Mouse (Mus musculus) right cerebral cortex, postnatal 10 days (tissue): ENCODE measurements at regions not wholly inside any gene's neighbourhood (a gene's known extent, or its start where the extent isn't known, plus 50 kb on each side); places are given as distances from the start of the nearest gene placed in this dataset.

Experiments used
- DNase-seq, 2 experiments: peaks; one replicate each; pipeline ENCODE4 v3.0.0; 2021; ENCODE audit warnings: low spot score in 2 of 2

DNA sequence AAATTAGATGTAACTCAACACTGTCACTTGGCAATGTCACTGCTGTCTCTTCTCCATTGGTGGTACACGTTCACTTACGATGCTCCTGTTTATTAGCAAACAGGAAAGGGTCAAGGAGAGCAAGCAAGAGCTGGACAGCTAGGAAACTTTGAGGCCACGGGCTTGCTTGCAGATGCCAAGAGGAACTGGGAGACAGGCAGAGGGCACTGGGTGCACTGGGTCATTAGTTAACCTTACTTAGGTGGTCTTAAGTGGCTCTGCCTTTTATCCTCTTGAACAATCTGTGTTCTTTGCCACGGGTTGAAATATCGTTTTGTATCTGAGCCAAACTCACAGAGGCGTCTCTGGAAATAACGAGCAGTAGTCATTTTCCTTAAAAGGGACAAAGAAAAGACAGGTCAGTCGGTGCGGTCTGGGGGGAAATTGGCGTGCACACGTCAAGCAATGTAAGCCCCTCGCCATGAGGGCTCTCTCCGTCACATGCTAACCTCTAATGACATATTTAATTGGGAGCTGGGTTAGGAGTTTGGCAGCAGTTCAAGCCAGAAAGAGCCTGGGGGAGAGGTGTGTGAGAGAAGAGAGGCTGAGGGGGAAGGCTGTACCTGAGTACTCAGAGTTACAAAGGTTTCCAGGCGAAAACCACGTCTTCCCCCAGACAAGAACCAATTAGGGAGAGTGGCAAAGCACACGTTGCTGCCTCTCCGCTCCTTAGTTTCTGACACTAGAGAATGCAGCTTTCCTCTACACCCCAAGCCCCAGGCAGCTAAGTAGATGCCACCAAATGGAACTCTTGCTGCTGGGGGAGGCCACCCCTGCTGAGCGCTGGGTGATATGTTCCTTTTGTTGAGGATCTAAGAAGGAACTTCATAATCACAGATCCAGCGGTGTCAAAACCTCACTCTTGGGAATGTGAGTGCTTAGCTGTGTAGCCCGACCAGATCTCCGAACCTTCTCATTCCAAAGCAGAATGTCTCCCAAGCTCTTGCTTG lies 140.0 kb upstream of the Tut7 start:
- no peak for DNase-seq

DNA sequence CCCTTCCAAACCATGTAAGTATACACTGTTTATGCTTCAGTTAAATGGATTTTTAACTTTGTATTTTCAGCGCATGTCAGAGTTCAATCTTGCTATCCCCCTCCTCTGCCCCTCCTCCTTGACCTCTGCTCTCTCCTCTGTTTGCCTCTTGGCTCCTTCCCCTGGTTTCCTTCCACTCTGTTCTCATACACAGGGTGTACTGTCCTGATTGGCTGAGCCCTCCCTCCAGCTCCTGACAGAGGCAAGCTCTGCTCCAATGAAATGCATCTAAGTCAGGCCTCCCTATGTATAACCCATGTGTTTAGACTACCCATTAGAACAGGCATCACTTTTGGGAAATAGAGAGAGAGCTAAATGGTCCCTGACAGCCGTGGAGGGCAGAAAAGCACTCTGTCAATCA lies 133.5 kb upstream of the Tut7 start:
- peak in 1 of 2 experiments; percentile 4 for DNase-seq

DNA sequence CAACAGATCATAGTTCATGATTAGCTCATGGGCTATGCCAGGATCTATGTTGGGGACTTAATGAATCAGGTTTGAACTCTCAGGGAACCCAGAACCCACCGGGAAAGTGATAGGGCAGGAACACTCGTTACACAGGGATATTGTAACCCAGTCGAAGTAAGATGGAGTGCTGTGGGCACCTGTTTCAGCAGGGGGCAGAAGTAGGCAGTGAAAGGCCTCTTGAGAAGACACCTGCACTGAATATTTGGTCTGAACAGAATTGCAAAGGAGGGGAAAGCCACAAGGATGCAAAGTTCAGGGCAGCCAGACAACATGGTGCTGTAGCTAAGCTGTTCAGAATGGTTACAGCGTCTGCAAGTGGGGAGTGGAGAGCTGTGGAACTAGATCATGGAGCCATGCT lies 129.9 kb upstream of the Tut7 start:
- DNase-seq, result no peak

GRCm38 (mm10) chr13:59952116-59952515 lies 129.2 kb upstream of the Tut7 start:
- DNase-seq, result no peak

GRCm38 (mm10) chr13:59950281-59950680 lies 127.3 kb upstream of the Tut7 start:
- DNase-seq, result no peak

- no peak for DNase-seq
Measured at GRCm38 (mm10) chr13:59949471-59949870, 126.5 kb upstream of the Tut7 start.

GRCm38 (mm10) chr13:59948496-59949138 lies 125.7 kb upstream of the Tut7 start:
- DNase-seq, result no peak

DNA sequence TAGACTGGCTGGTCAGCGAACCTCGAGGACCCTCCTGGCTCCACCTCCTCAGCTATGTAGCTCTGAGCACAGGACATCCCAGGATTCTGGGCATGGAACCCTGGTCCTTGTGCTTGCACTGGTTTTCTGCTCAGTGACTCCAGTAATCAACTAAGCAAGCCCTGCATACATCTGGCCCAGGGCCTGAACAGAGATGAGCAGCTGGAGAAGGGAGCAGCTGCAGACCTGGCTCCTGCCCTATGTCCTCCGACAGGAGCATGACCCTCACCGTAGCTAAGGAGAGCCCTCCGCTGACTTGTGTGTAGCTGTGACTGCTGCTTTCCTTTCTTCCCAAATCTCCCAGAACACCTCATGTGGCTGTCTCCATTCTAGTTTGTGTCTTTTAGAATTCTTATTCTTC lies 124.5 kb upstream of the Tut7 start:
- DNase-seq, result no peak

DNA sequence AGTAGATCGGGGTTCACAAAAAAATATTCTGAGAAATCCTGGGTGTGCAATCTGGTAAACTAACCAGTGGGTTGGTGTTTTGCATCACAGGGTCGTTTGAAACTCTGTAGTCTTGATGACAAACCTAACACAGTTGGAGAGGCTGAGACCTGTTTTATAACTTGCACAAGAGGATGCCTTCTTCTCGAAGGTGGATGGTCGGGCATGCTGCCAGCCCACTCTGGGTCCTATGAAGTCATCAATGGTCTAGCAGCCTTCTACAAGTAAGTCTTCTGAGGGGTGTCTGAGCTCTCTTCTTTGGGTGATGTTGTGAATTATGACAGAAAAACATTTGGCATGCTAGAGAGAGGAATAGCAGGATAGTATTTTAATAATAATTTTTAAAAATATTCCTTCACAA lies 123.6 kb upstream of the Tut7 start:
- no peak for DNase-seq

DNA sequence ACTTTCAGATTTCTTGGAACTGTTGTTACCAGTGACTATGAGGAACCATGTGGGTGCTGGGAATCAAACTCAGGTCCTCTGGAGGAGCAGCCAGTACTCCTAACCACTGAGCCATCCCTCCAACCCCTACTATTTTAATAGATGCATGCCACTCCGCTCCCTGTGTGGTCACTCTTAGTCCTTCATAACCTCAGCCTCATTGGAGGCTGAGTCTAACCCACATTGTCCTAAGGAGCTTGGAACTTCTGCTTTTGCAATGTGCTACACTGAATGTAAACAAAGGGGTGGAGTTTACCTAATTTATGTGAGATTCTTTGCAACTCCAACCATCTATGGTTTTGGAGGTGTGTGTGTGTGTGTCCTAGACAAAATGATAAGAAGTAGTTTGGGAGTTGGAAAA lies 122.7 kb upstream of the Tut7 start:
- DNase-seq, result no peak

DNA sequence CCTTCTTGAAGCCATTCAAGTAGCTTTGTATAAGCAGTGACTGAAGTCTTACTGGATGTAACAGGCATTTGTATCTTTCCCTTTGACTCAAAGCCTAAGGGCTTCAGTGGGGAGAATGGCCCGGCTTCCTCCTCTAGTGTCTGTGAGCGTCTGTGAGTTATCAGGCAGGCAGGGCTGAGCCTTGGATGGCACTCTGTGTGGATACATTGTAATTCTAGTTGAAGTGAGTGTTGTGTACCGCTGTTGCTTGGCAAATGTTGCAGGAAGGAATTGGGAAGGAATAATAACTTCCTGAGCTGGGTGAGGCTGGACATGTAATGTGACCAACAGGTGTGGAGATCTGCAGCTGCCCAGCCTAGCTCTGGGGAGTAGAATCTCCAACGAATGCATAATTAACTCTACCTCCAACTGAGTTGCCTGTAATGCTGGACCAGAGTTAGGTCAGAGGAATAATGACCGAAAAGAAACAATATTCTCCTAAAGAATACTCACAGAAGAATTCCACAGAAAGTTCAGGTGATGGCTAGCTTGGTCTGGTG lies 120.7 kb upstream of the Tut7 start:
- DNase-seq, result no peak

DNA sequence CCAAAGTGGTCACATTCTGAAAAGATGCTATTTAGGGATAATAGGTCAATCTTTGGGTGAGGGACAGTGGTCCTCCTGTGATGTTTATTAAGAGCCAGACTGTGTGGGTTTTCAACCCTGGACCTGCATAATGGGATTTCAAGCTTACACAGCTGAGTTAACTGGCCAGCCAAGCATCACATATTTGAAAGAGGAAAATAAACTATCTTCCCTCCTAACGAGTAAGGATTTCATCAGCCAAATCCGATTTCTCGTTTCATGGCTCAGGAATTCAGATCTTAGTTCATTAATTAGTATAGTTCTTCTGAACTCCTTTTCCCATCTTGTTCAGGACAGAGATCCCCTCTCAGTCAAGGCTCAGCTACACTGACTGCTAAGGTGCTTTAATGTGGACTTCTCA lies 120.1 kb upstream of the Tut7 start:
- peak in 1 of 2 experiments; percentile 0 for DNase-seq

DNA sequence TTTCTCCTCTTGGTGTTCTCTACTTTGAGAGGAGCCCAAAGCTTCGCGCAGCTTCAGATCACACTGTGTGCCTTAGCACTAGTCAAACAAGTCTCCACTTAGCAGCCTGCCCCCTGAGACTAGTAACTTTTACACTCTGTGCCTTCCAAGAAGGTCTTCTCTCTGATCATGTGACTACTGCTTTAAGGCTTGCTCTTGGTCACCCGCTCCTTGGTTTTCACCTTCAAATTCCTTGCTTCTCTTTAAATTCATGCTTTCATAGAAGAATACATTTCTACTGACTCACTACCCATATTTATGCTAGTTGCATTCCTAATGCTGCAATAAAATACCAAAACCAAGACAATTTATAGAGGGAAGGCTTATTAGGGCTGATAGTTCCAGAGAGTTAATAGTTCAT lies 118.6 kb upstream of the Tut7 start:
- no peak for DNase-seq

GRCm38 (mm10) chr13:59940414-59941205 lies 117.7 kb upstream of the Tut7 start:
- peak in 1 of 2 experiments; percentile 6 for DNase-seq

- DNase-seq, result no peak
Measured at GRCm38 (mm10) chr13:59939886-59940285, 116.9 kb upstream of the Tut7 start.

DNA sequence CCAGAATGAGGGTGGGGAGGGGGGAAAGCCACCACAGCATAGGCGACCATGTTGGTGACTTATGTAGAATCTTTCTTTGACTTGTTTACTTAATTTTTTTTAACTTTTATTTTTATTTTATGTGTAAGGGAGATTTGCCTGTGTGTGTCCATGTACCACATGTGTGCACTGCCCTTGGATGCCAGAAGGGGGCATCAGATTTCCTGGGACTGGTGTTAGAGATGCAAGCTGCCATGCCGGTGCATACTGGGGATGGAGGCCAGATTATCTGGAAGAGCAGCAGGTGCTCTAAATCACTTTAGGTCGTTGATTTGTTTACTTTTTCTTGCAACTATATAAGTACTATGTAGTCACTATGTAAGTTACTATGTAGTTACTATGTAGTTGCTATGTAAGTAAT lies 114.2 kb upstream of the Tut7 start:
- peak in 1 of 2 experiments; percentile 20 for DNase-seq

DNA sequence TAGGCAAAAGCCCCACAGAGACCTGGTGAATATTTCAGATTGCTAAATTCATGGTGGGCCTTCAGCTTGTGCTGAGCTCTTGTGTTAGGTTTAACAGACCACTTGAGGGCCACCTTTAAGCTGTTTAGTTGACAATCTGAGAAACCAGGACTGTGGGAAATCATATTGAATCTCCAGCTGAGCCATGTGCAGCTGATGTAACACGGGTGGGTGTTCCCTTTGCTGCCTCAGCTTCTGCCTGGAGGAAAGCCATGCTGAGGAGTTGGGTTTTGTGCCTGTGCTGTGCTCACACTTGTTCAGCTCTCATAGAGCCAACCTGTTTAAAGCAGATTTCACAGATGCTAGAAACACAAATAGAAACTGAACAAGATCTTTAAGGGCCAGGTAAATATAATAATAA lies 111.6 kb upstream of the Tut7 start:
- DNase-seq, result peak in 1 of 2 experiments; percentile 32

DNA sequence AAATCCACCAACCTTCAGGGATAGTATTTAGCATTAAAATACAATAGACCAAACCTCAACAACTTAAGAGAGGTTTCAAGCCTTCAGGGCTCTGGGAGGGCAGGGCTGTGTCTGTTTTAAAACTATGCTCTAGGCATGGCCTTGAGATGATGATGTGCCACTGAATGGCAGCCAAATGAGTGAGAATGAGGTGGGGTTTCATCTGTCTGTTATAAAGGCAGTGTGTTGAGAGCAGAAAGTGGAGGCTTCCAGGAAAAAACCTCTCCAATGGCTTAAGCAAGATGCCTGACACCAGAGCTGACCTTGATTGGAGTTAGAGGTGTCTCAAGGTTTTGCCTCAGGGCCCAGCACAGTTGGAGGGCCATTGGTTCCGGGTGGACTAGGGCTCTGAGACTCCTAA lies 111.1 kb upstream of the Tut7 start:
- peak in 1 of 2 experiments; percentile 6 for DNase-seq

DNA sequence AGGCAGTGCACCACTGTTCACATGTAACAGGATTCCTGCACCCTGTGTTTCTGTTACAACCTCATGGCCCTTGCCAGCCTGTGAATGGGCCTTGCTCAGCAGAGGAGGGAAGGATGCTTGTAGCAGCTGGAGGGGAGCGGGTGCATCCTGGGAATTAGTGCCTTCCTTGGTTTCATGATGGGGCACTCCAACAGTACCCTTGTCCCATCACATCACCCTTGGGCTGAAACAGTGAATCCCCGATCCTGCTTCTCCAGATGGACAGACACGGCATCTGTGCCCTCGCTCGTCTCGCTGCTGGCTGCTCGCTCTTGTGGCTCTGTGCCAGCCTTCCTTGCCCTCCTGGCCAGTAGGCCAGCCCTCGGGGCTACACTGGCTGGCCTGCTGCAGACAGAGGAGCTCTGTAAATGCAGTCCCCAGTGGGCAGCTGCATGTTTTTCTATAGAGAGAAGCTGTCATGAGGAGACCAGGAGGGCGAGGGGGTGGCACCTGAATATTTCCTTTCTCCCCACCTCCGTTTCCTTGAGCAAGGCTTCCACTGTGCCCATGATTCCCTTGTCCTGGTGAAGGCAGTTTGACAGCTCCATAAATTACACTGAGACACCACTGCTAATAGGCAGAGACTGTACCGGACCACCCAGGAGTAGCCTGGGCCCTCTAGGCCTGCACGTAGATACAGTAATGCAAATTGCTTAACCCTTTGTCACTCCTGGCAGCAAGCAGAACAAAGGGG lies 104.6 kb upstream of the Tut7 start:
- peak; percentile 65 to 67 for DNase-seq

DNA sequence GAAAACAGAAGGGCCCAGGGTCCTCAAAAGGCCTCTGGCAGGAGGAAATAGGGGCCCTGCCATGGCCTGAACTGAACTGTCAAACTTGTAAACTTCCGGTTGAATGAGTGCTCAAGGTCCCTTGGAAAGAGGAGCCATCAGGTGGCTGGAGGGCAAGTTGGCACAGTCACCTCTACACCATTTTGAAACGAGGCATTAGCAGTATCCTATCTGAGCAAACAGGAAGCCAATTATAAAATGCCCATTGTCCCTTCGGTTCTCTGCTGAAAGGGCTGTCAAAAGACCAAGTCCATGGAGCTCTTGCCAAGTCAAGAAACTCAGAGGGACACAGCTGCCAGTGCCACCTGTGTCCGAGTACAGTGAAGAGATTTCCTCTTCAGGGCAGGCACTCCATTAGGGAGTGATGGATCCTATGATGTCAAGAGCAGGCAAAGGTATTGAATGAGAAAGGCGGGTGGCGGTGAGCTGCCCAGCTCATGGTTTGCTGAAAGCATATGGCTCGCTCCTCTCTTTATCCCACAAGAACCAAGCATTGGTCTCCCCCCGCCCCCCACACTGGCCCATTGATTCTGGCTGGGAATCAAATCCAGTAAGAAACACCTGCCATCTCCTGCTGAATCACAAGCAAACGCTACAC lies 103.0 kb upstream of the Tut7 start:
- DNase-seq, result peak; percentile 49 to 55

DNA sequence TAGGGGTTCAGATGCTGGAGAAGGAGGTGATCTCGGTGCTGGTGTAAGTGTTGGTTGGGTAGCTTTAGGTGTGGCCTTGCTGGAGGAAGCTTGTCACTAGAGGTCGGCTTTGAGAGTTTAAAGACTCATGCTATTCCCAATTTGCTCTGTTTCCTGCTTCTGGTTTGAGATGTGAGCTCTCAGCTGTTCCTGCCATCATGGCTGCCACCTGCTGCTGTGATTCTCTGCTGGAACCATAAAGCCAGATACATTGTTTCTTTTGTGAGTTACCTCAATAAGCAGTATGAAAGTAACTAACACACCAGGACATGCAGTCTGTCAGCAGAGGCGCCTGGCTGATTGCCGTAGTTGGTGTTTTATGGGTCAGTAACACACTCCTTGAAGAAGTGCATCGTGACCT lies 94.2 kb upstream of the Tut7 start:
- DNase-seq, result no peak
